Mouse (Mus musculus): ENCODE measurements around the gene Casq2.

Casq2 gene

GRCm38 (mm10) chr3:102083589-102084230 lies 2.5 kb upstream of the Casq2 start:
- no peak for DNase-seq (ENCODE audit: low spot score)

- DNase-seq (ENCODE audit: low spot score): no peak
These were observed 1.3 kb upstream of the Casq2 start for GRCm38 (mm10) chr3:102084833-102085491.

- DNase-seq (ENCODE audit: low spot score): peak; percentile 68
These were observed 496 bp upstream of the Casq2 start for GRCm38 (mm10) chr3:102085719-102086118.

GRCm38 (mm10) chr3:102094841-102095240 lies 8.6 kb downstream of the Casq2 start:
- DNase-seq (ENCODE audit: low spot score): no peak

- DNase-seq (ENCODE audit: low spot score): peak; percentile 14
These were observed 9.2 kb downstream of the Casq2 start for GRCm38 (mm10) chr3:102095412-102095811.

GRCm38 (mm10) chr3:102096366-102096765 lies 10.2 kb downstream of the Casq2 start:
- DNase-seq (ENCODE audit: low spot score): no peak

GRCm38 (mm10) chr3:102096976-102097375 lies 10.8 kb downstream of the Casq2 start:
- no peak for DNase-seq (ENCODE audit: low spot score)

- DNase-seq (ENCODE audit: low spot score): no peak
These were observed 13.0 kb downstream of the Casq2 start for GRCm38 (mm10) chr3:102099242-102099641.

GRCm38 (mm10) chr3:102099793-102100192 lies 13.6 kb downstream of the Casq2 start:
- DNase-seq (ENCODE audit: low spot score): no peak

- no peak for DNase-seq (ENCODE audit: low spot score)
These were observed 15.2 kb downstream of the Casq2 start for GRCm38 (mm10) chr3:102101445-102101844.

GRCm38 (mm10) chr3:102103811-102104565 lies 17.8 kb downstream of the Casq2 start:
- DNase-seq (ENCODE audit: low spot score): no peak

GRCm38 (mm10) chr3:102108201-102108600 lies 22.0 kb downstream of the Casq2 start:
- no peak for DNase-seq (ENCODE audit: low spot score)

GRCm38 (mm10) chr3:102111979-102112599 lies 25.9 kb downstream of the Casq2 start:
- DNase-seq (ENCODE audit: low spot score): no peak

GRCm38 (mm10) chr3:102120947-102121346 lies 34.7 kb downstream of the Casq2 start:
- no peak for DNase-seq (ENCODE audit: low spot score)

GRCm38 (mm10) chr3:102122046-102122445 lies 35.8 kb downstream of the Casq2 start:
- no peak for DNase-seq (ENCODE audit: low spot score)

GRCm38 (mm10) chr3:102123654-102124053 lies 37.4 kb downstream of the Casq2 start:
- no peak for DNase-seq (ENCODE audit: low spot score)

GRCm38 (mm10) chr3:102125546-102125945 lies 39.3 kb downstream of the Casq2 start:
- no peak for DNase-seq (ENCODE audit: low spot score)

GRCm38 (mm10) chr3:102127114-102127513 lies 40.9 kb downstream of the Casq2 start:
- DNase-seq (ENCODE audit: low spot score): no peak

GRCm38 (mm10) chr3:102128242-102128641 lies 42.0 kb downstream of the Casq2 start:
- DNase-seq (ENCODE audit: low spot score): no peak

- no peak for DNase-seq (ENCODE audit: low spot score)
These were observed 44.3 kb downstream of the Casq2 start for GRCm38 (mm10) chr3:102130478-102130877.

- no peak for DNase-seq (ENCODE audit: low spot score)
These were observed 45.6 kb downstream of the Casq2 start for GRCm38 (mm10) chr3:102131627-102132324.

Measured in testis, postnatal 14 days (tissue).